Mouse (Mus musculus): ENCODE data around the gene Trmt11.

DNA sequence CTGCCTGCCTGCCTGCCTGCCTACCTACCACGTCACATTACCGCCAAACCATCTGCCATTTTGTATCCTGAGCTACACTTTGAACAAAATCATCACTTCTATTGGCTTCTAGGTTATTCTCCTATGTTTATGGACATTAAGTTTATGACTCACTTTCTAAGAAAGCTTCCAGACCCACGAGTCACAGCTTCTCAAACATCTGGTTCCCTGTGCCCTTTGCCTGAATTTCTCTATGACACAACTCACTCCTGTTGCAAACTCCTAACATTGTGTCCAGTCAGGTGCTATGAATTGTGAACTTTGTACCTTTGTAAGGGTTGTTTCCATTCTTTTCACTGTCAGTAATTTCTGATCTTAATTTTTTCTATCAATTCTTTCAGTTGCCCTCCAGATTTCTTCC, 37.7 kb upstream of the Trmt11 start:
- TF ChIP-seq POLR2A (IDR thresholded peaks at IDR 0.05; ENCODE audit: borderline replicate concordance, control insufficient read depth, low read depth, low read length) (no peak), CTCF (IDR thresholded peaks at IDR 0.05; ENCODE audit: control insufficient read depth, insufficient read depth, low read length) (no peak)

Data from bone marrow, adult 2 months (tissue).